In the genomic region with DNA sequence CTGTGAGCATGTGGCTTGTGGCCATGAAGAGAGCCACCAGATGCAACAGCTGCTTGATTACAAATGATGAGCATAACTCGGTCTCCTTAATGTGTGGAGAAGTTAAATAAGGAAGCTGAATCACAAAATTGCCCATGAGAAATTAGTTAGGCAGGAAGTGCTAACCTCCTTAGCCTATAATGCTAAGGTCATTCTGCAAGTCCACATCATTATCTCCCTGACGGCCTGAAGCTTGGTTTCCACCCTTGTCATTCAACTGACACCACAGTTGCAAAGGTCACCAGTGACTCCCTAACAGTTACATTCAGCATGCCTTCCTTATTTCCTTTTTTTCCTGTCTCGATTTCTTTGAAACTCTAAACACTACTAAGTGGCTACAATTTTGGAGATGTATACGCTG, we compare ENCODE assay signal across 15 mouse cellular contexts. TPM values are rescaled to one million over a fixed set of nuclear protein-coding genes. Genes with fewer than 3 reads are reported as not detected.
"Had no signal": no experiment of that assay in that cellular context is flagged by ENCODE, and none has a peak within 500 bp of the region (broad histone marks: within the 10 kb centered on the region; RNA-seq: fewer than 3 reads in every experiment).

No protein-coding gene starts in this region.

- H3K4me3 ChIP-seq: midbrain, embryonic 13.5 days; midbrain, embryonic 15.5 days; neural tube, embryonic 12.5 days; stomach, embryonic 15.5 days had no signal

- H3K36me3 ChIP-seq: midbrain, embryonic 13.5 days; midbrain, embryonic 15.5 days; neural tube, embryonic 12.5 days; stomach, embryonic 15.5 days had no signal

- ATAC-seq: midbrain, embryonic 13.5 days; midbrain, embryonic 15.5 days had no signal

- DNase-seq: lung, adult 18-20 months; lung, embryonic 14.5 days; lung, postnatal 10 days; lung, postnatal 4 days; right cerebral cortex, postnatal 14 days; thymus, adult 2 months; thymus, postnatal 25 days; thymus, postnatal 4 days had no signal

- H3K27me3 ChIP-seq: megakaryocyte, embryonic 14.5 days; midbrain, embryonic 13.5 days; midbrain, embryonic 15.5 days; neural tube, embryonic 12.5 days; stomach, embryonic 15.5 days had no signal

RNA-seq across cellular contexts. Expression of gene AI593442, which starts 55.7 kb away (rescaled TPM):
- total RNA-seq: monocyte, adult 5-6 weeks; neutrophil, adult 5-6 weeks had no signal
